Comparison of ENCODE assay signal across 8 mouse cellular contexts in the genomic region with DNA sequence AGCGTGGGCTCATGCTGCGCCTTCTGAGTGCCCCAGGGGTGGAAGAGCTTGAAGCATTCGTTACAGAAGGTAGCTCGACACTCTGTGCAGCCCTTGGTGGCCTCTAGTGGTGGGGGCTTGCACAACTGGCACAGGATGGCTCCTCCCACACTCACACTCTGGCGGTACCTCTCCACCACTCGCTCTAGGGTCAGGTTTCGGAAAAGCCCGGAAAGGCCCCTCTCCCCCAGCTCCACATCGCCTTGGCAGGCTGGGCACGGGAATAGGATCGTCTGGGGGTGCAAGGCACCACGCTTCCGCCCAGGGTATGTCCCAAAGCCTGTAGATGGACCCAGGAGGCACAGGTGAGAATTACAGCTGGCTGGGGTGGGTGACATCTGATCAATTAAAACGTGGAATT. TPM values are rescaled to one million over a fixed set of nuclear protein-coding genes. Genes with fewer than 3 reads are reported as not detected.
DNase-seq lines count a peak whose midpoint lies in the region; ATAC-seq and TF ChIP-seq lines count a peak whose summit lies in the region.

No protein-coding gene starts in this region.

- ATAC-seq in intestine, postnatal 0 days = no peak
- no peak for ATAC-seq in neural tube, embryonic 12.5 days (ENCODE audit: low FRiP score, low read depth)

- WGBS in forebrain, embryonic 10.5 days = 9% methylated on average over 14 of the region's 14 CpGs
- 27% methylated on average over 14 of the region's 14 CpGs for WGBS in intestine, postnatal 0 days
- 16% methylated on average over 14 of the region's 14 CpGs for WGBS in neural tube, embryonic 12.5 days

- no peaks in the 10 kb centered on the region; the same call in 1 of the 2 replicates for H3K36me3 ChIP-seq in ES-Bruce4 (ENCODE audit: control insufficient read depth, insufficient read depth, low read length, poor library complexity, severe bottlenecking)
- H3K36me3 ChIP-seq in forebrain, embryonic 10.5 days (replicated peaks) = peaks cover 30% of the 10 kb centered on the region
- H3K36me3 ChIP-seq in intestine, postnatal 0 days (ENCODE audit: control insufficient read depth, insufficient read depth) = no peaks in the 10 kb centered on the region; the same call in 1 of the 2 replicates
- peaks cover 31% of the 10 kb centered on the region for H3K36me3 ChIP-seq in neural tube, embryonic 12.5 days

- no peak for TF ChIP-seq CTCF in ES-Bruce4 (IDR thresholded peaks at IDR 0.05; ENCODE audit: low read depth, low read length)
- peak; percentile 72 for TF ChIP-seq CTCF in intestine, postnatal 0 days (IDR thresholded peaks at IDR 0.05; ENCODE audit: low read depth)

- peak overlapping the region; percentile 17; the same call in 1 of the 2 replicates for H3K9ac ChIP-seq in ES-Bruce4 (ENCODE audit: low read depth, poor library complexity, severe bottlenecking)
- H3K9ac ChIP-seq in intestine, postnatal 0 days (ENCODE audit: low read depth, low read length) = no peak overlapping the region
- H3K9ac ChIP-seq in neural tube, embryonic 12.5 days = peak overlapping the region; percentile 69

- no peak overlapping the region; the same call in 1 of the 2 replicates for H3K4me2 ChIP-seq in intestine, postnatal 0 days (replicated peaks; ENCODE audit: low read depth)
- peak overlapping the region; percentile 83 for H3K4me2 ChIP-seq in neural tube, embryonic 12.5 days (replicated peaks)

- peaks cover 2% of the 10 kb centered on the region for H3K4me1 ChIP-seq in ES-Bruce4 (ENCODE audit: control insufficient read depth, insufficient read depth, low read length)
- H3K4me1 ChIP-seq in forebrain, embryonic 10.5 days = peaks cover 54% of the 10 kb centered on the region
- peaks cover 7% of the 10 kb centered on the region; the same call in 1 of the 2 replicates for H3K4me1 ChIP-seq in intestine, postnatal 0 days (replicated peaks; ENCODE audit: control insufficient read depth, insufficient read depth, low read length)
- peaks cover 37% of the 10 kb centered on the region for H3K4me1 ChIP-seq in neural tube, embryonic 12.5 days

- DNase-seq in A20 (ENCODE audit: low read depth, low spot score) = peak; percentile 53
- peak; percentile 59 for DNase-seq in forebrain, embryonic 10.5 days (ENCODE audit: extremely low spot score, low spot score)
- peak; percentile 82 to 86 for DNase-seq in lung, adult 18-20 months
- DNase-seq in gastrocnemius, postnatal 14 days = no peak
- DNase-seq in gastrocnemius, postnatal 25 days = no peak

- no peaks in the 10 kb centered on the region for H3K9me3 ChIP-seq in ES-Bruce4 (replicated peaks; ENCODE audit: control insufficient read depth, insufficient read depth, low read length, poor library complexity, severe bottlenecking)
- no peaks in the 10 kb centered on the region for H3K9me3 ChIP-seq in forebrain, embryonic 10.5 days
- H3K9me3 ChIP-seq in intestine, postnatal 0 days (ENCODE audit: control insufficient read depth) = no peaks in the 10 kb centered on the region
- H3K9me3 ChIP-seq in neural tube, embryonic 12.5 days = no peaks in the 10 kb centered on the region

- peak overlapping the region; percentile 21; the same call in 1 of the 2 replicates for H3K4me3 ChIP-seq in ES-Bruce4 (ENCODE audit: low read depth, low read length)
- H3K4me3 ChIP-seq in forebrain, embryonic 10.5 days = peak overlapping the region; percentile 83
- H3K4me3 ChIP-seq in intestine, postnatal 0 days (ENCODE audit: low read depth, low read length) = no peak overlapping the region
- H3K4me3 ChIP-seq in neural tube, embryonic 12.5 days = peak overlapping the region; percentile 49

- no peak overlapping the region for H3K27ac ChIP-seq in ES-Bruce4 (ENCODE audit: insufficient read depth, low read length)
- H3K27ac ChIP-seq in forebrain, embryonic 10.5 days = peak overlapping the region; percentile 69
- H3K27ac ChIP-seq in intestine, postnatal 0 days (ENCODE audit: low read depth, low read length) = no peak overlapping the region
- no peak overlapping the region for H3K27ac ChIP-seq in neural tube, embryonic 12.5 days

- TF ChIP-seq POLR2A in ES-Bruce4 (IDR thresholded peaks at IDR 0.05; ENCODE audit: insufficient read depth, low read length) = no peak

- no peaks in the 10 kb centered on the region for H3K27me3 ChIP-seq in ES-Bruce4 (ENCODE audit: control insufficient read depth, insufficient read depth, low read length, poor library complexity, severe bottlenecking)
- H3K27me3 ChIP-seq in forebrain, embryonic 10.5 days (ENCODE audit: poor library complexity, severe bottlenecking) = peaks cover 30% of the 10 kb centered on the region
- 0 out of 2 replicates have a peak, but pooled peaks cover 4% of the 10 kb centered on the region for H3K27me3 ChIP-seq in intestine, postnatal 0 days (replicated peaks; ENCODE audit: control insufficient read depth, insufficient read depth, low read length)
- no peaks in the 10 kb centered on the region for H3K27me3 ChIP-seq in neural tube, embryonic 12.5 days (replicated peaks)

- intact Hi-C loops in gastrocnemius, postnatal 14 days (cut with DNase I; ENCODE audit: low total_unique reads) = no loop called here

- no peak for TF ChIP-seq EP300 in ES-Bruce4 (IDR thresholded peaks at IDR 0.05; ENCODE audit: insufficient read depth, low read depth, low read length)

RNA-seq across cellular contexts. Expression of a gene that starts 2.2 kb away (rescaled TPM):
- polyA plus RNA-seq in ES-Bruce4 (2011; ENCODE audit: insufficient read depth, insufficient read length, low read depth, missing spikeins) = 163 and 164 TPM in 2 replicates
- 260 and 275 TPM in 2 replicates for polyA plus RNA-seq in forebrain, embryonic 10.5 days (2016; fragmentation: Nextera tagmentation; extraction: Ambion mirVana)
- 273 and 281 TPM in 2 replicates for polyA plus RNA-seq in intestine, postnatal 0 days (2015; fragmentation: Nextera tagmentation; extraction: Ambion mirVana)
- 232 and 252 TPM in 2 replicates for polyA plus RNA-seq in neural tube, embryonic 12.5 days (2016; fragmentation: Nextera tagmentation; extraction: Ambion mirVana)
- total RNA-seq in gastrocnemius, postnatal 14 days (2021) = 10 to 100 TPM; 74.0 to 85.6 TPM
- total RNA-seq in gastrocnemius, postnatal 25 days (2021) = 10 to 100 TPM; 66.6 to 78.8 TPM

RNA-seq across cellular contexts. Expression of a gene that starts 2.5 kb away (rescaled TPM):
- 5.7 and 7.1 TPM in 2 replicates for polyA plus RNA-seq in ES-Bruce4 (2011; ENCODE audit: insufficient read depth, insufficient read length, low read depth, missing spikeins)
- 4.4 and 5.4 TPM in 2 replicates for polyA plus RNA-seq in forebrain, embryonic 10.5 days (2016; fragmentation: Nextera tagmentation; extraction: Ambion mirVana)
- polyA plus RNA-seq in intestine, postnatal 0 days (2015; fragmentation: Nextera tagmentation; extraction: Ambion mirVana) = 1.2 and 1.3 TPM in 2 replicates
- 32.4 and 33.5 TPM in 2 replicates for polyA plus RNA-seq in neural tube, embryonic 12.5 days (2016; fragmentation: Nextera tagmentation; extraction: Ambion mirVana)
- total RNA-seq in gastrocnemius, postnatal 14 days (2021) = under 1 TPM; 0.16 to 0.39 TPM
- under 1 TPM; 0.28 to 0.38 TPM for total RNA-seq in gastrocnemius, postnatal 25 days (2021)

RNA-seq across cellular contexts. Expression of a gene that starts 14.8 kb away (rescaled TPM):
- polyA plus RNA-seq in ES-Bruce4 (2011; ENCODE audit: insufficient read depth, insufficient read length, low read depth, missing spikeins) = 1.5 and 1.6 TPM in 2 replicates
- polyA plus RNA-seq in forebrain, embryonic 10.5 days (2016; fragmentation: Nextera tagmentation; extraction: Ambion mirVana) = 1.7 and 1.8 TPM in 2 replicates
- polyA plus RNA-seq in intestine, postnatal 0 days (2015; fragmentation: Nextera tagmentation; extraction: Ambion mirVana) = 3.5 and 6.7 TPM in 2 replicates
- 0.84 and 1.1 TPM in 2 replicates for polyA plus RNA-seq in neural tube, embryonic 12.5 days (2016; fragmentation: Nextera tagmentation; extraction: Ambion mirVana)
- total RNA-seq in gastrocnemius, postnatal 14 days (2021) = under 1 TPM; 0.21 to 0.22 TPM
- under 1 TPM; 0.38 to 0.51 TPM for total RNA-seq in gastrocnemius, postnatal 25 days (2021)

RNA-seq across cellular contexts. Expression of a gene that starts 15.5 kb away (rescaled TPM):
- polyA plus RNA-seq in ES-Bruce4 (2011; ENCODE audit: insufficient read depth, insufficient read length, low read depth, missing spikeins) = 36.7 and 59.9 TPM in 2 replicates
- 76.7 and 78.6 TPM in 2 replicates for polyA plus RNA-seq in forebrain, embryonic 10.5 days (2016; fragmentation: Nextera tagmentation; extraction: Ambion mirVana)
- polyA plus RNA-seq in intestine, postnatal 0 days (2015; fragmentation: Nextera tagmentation; extraction: Ambion mirVana) = 120 and 128 TPM in 2 replicates
- polyA plus RNA-seq in neural tube, embryonic 12.5 days (2016; fragmentation: Nextera tagmentation; extraction: Ambion mirVana) = 76.4 and 83.4 TPM in 2 replicates
- 10 to 100 TPM; 32.5 to 37.3 TPM for total RNA-seq in gastrocnemius, postnatal 14 days (2021)
- total RNA-seq in gastrocnemius, postnatal 25 days (2021) = 10 to 100 TPM; 24.7 to 28.8 TPM

RNA-seq across cellular contexts. Expression of a gene that starts 16.7 kb away (rescaled TPM):
- 136 and 143 TPM in 2 replicates for polyA plus RNA-seq in ES-Bruce4 (2011; ENCODE audit: insufficient read depth, insufficient read length, low read depth, missing spikeins)
- 227 and 242 TPM in 2 replicates for polyA plus RNA-seq in forebrain, embryonic 10.5 days (2016; fragmentation: Nextera tagmentation; extraction: Ambion mirVana)
- polyA plus RNA-seq in intestine, postnatal 0 days (2015; fragmentation: Nextera tagmentation; extraction: Ambion mirVana) = 140 and 145 TPM in 2 replicates
- polyA plus RNA-seq in neural tube, embryonic 12.5 days (2016; fragmentation: Nextera tagmentation; extraction: Ambion mirVana) = 174 TPM in 2 replicates
- 10 to 100 TPM; 42.4 to 52.2 TPM for total RNA-seq in gastrocnemius, postnatal 14 days (2021)
- 10 to 100 TPM; 42.2 to 47.6 TPM for total RNA-seq in gastrocnemius, postnatal 25 days (2021)

Comparison
In these comparisons a context has a peak if more than half of its experiments do, and no peak if none do; other contexts are left out.
1. DNase-seq: peak in A20 (single experiment), forebrain, embryonic 10.5 days (single experiment) and lung, adult 18-20 months (2 of 2); none in gastrocnemius, postnatal 14 days (single experiment) and gastrocnemius, postnatal 25 days (single experiment).